Mouse (Mus musculus): ENCODE results near the gene Zfp277. TPM values are rescaled to one million over a fixed set of nuclear protein-coding genes. Genes with fewer than 3 reads are reported as not detected.

Gene Zfp277
- polyA plus RNA-seq, 1 experiment from 2014 or later: 32.1 TPM

- Histone ChIP-seq H3K27me3 (ENCODE audit: control insufficient read depth, insufficient read depth, low read length) (no peaks in the 10 kb centered on the region), H3K4me1 (ENCODE audit: control insufficient read depth, insufficient read depth, low read length) (no peaks in the 10 kb centered on the region), H3K9ac (replicated peaks; ENCODE audit: low read length) (no peak overlapping the region), H3K27ac (replicated peaks; ENCODE audit: low read depth, low read length) (no peak overlapping the region), H3K36me3 (ENCODE audit: control insufficient read depth, insufficient read depth, low read length) (no peaks in the 10 kb centered on the region), H3K4me3 (replicated peaks; ENCODE audit: low read depth, low read length) (no peak overlapping the region), H3K4me2 (ENCODE audit: low read length) (no peak overlapping the region), H3K9me3 (ENCODE audit: control insufficient read depth, low read length) (no peaks in the 10 kb centered on the region)
- DNase-seq (no peak), ATAC-seq (ENCODE audit: low FRiP score, low TSS enrichment) (no peak)
- 72% methylated on average over 5 of the region's 5 CpGs for WGBS
Measured at GRCm38 (mm10) chr12:40387786-40388185, 57.9 kb downstream of the Zfp277 start.

- DNase-seq (no peak), ATAC-seq (ENCODE audit: low FRiP score, low TSS enrichment) (no peak)
- Histone ChIP-seq H3K4me3 (replicated peaks; ENCODE audit: low read depth, low read length) (no peak overlapping the region), H3K9ac (replicated peaks; ENCODE audit: low read length) (no peak overlapping the region), H3K4me2 (ENCODE audit: low read length) (no peak overlapping the region), H3K36me3 (ENCODE audit: control insufficient read depth, insufficient read depth, low read length) (no peaks in the 10 kb centered on the region), H3K4me1 (ENCODE audit: control insufficient read depth, insufficient read depth, low read length) (no peaks in the 10 kb centered on the region), H3K9me3 (ENCODE audit: control insufficient read depth, low read length) (no peaks in the 10 kb centered on the region), H3K27me3 (ENCODE audit: control insufficient read depth, insufficient read depth, low read length) (no peaks in the 10 kb centered on the region), H3K27ac (replicated peaks; ENCODE audit: low read depth, low read length) (no peak overlapping the region)
- WGBS: 92% methylated on average over 4 of the region's 4 CpGs
Measured at GRCm38 (mm10) chr12:40385301-40385700, 60.4 kb downstream of the Zfp277 start.

GRCm38 (mm10) chr12:40383718-40384117 is 62.0 kb downstream of the Zfp277 start:
- no peak overlapping the region for H3K4me2 ChIP-seq (ENCODE audit: low read length)
- no peak overlapping the region for H3K4me3 ChIP-seq (replicated peaks; ENCODE audit: low read depth, low read length)
- no peaks in the 10 kb centered on the region for H3K4me1 ChIP-seq (ENCODE audit: control insufficient read depth, insufficient read depth, low read length)
- H3K9ac ChIP-seq (replicated peaks; ENCODE audit: low read length): no peak overlapping the region
- H3K27me3 ChIP-seq (ENCODE audit: control insufficient read depth, insufficient read depth, low read length): no peaks in the 10 kb centered on the region
- no peak for ATAC-seq (ENCODE audit: low FRiP score, low TSS enrichment)
- no peaks in the 10 kb centered on the region for H3K9me3 ChIP-seq (ENCODE audit: control insufficient read depth, low read length)
- DNase-seq: no peak
- no peak overlapping the region for H3K27ac ChIP-seq (replicated peaks; ENCODE audit: low read depth, low read length)
- H3K36me3 ChIP-seq (ENCODE audit: control insufficient read depth, insufficient read depth, low read length): no peaks in the 10 kb centered on the region
- 91% methylated on average over 6 of the region's 6 CpGs for WGBS

- no peaks in the 10 kb centered on the region for H3K36me3 ChIP-seq (ENCODE audit: control insufficient read depth, insufficient read depth, low read length)
- H3K4me3 ChIP-seq (replicated peaks; ENCODE audit: low read depth, low read length): no peak overlapping the region
- DNase-seq (no peak), ATAC-seq (ENCODE audit: low FRiP score, low TSS enrichment) (no peak)
- 89% methylated on average over 5 of the region's 5 CpGs for WGBS
- no peak overlapping the region for H3K4me2 ChIP-seq (ENCODE audit: low read length)
- no peaks in the 10 kb centered on the region for H3K27me3 ChIP-seq (ENCODE audit: control insufficient read depth, insufficient read depth, low read length)
- no peaks in the 10 kb centered on the region for H3K4me1 ChIP-seq (ENCODE audit: control insufficient read depth, insufficient read depth, low read length)
- no peak overlapping the region for H3K27ac ChIP-seq (replicated peaks; ENCODE audit: low read depth, low read length)
- H3K9me3 ChIP-seq (ENCODE audit: control insufficient read depth, low read length): no peaks in the 10 kb centered on the region
- no peak overlapping the region for H3K9ac ChIP-seq (replicated peaks; ENCODE audit: low read length)
Measured at GRCm38 (mm10) chr12:40382539-40382938, 63.2 kb downstream of the Zfp277 start.

GRCm38 (mm10) chr12:40381824-40382223 is 63.9 kb downstream of the Zfp277 start:
- Histone ChIP-seq H3K4me3 (replicated peaks; ENCODE audit: low read depth, low read length) (no peak overlapping the region), H3K4me2 (ENCODE audit: low read length) (no peak overlapping the region), H3K9me3 (ENCODE audit: control insufficient read depth, low read length) (no peaks in the 10 kb centered on the region), H3K27ac (replicated peaks; ENCODE audit: low read depth, low read length) (no peak overlapping the region), H3K9ac (replicated peaks; ENCODE audit: low read length) (no peak overlapping the region), H3K36me3 (ENCODE audit: control insufficient read depth, insufficient read depth, low read length) (no peaks in the 10 kb centered on the region), H3K27me3 (ENCODE audit: control insufficient read depth, insufficient read depth, low read length) (no peaks in the 10 kb centered on the region), H3K4me1 (ENCODE audit: control insufficient read depth, insufficient read depth, low read length) (no peaks in the 10 kb centered on the region)
- ATAC-seq (ENCODE audit: low FRiP score, low TSS enrichment): no peak
- no peak for DNase-seq
- WGBS: 93% methylated on average over 11 of the region's 11 CpGs

- no peaks in the 10 kb centered on the region for H3K36me3 ChIP-seq (ENCODE audit: control insufficient read depth, insufficient read depth, low read length)
- DNase-seq (no peak), ATAC-seq (ENCODE audit: low FRiP score, low TSS enrichment) (no peak)
- no peak overlapping the region for H3K9ac ChIP-seq (replicated peaks; ENCODE audit: low read length)
- no peak overlapping the region for H3K4me2 ChIP-seq (ENCODE audit: low read length)
- no peaks in the 10 kb centered on the region for H3K27me3 ChIP-seq (ENCODE audit: control insufficient read depth, insufficient read depth, low read length)
- WGBS: 92% methylated on average over 10 of the region's 10 CpGs
- H3K4me3 ChIP-seq (replicated peaks; ENCODE audit: low read depth, low read length): no peak overlapping the region
- no peaks in the 10 kb centered on the region for H3K9me3 ChIP-seq (ENCODE audit: control insufficient read depth, low read length)
- H3K4me1 ChIP-seq (ENCODE audit: control insufficient read depth, insufficient read depth, low read length): no peaks in the 10 kb centered on the region
- no peak overlapping the region for H3K27ac ChIP-seq (replicated peaks; ENCODE audit: low read depth, low read length)
Measured at GRCm38 (mm10) chr12:40381173-40381801, 64.4 kb downstream of the Zfp277 start.

- H3K4me1 ChIP-seq (ENCODE audit: control insufficient read depth, insufficient read depth, low read length): no peaks in the 10 kb centered on the region
- no peak overlapping the region for H3K9ac ChIP-seq (replicated peaks; ENCODE audit: low read length)
- 93% methylated on average over 4 of the region's 4 CpGs for WGBS
- no peak overlapping the region for H3K4me3 ChIP-seq (replicated peaks; ENCODE audit: low read depth, low read length)
- H3K27ac ChIP-seq (replicated peaks; ENCODE audit: low read depth, low read length): no peak overlapping the region
- no peaks in the 10 kb centered on the region for H3K27me3 ChIP-seq (ENCODE audit: control insufficient read depth, insufficient read depth, low read length)
- no peak overlapping the region for H3K4me2 ChIP-seq (ENCODE audit: low read length)
- ATAC-seq (ENCODE audit: low FRiP score, low TSS enrichment): no peak
- DNase-seq: no peak
- H3K9me3 ChIP-seq (ENCODE audit: control insufficient read depth, low read length): no peaks in the 10 kb centered on the region
- no peaks in the 10 kb centered on the region for H3K36me3 ChIP-seq (ENCODE audit: control insufficient read depth, insufficient read depth, low read length)
Measured at GRCm38 (mm10) chr12:40379538-40379923, 66.2 kb downstream of the Zfp277 start.

- Histone ChIP-seq H3K36me3 (ENCODE audit: control insufficient read depth, insufficient read depth, low read length) (no peaks in the 10 kb centered on the region), H3K4me3 (replicated peaks; ENCODE audit: low read depth, low read length) (no peak overlapping the region), H3K4me2 (ENCODE audit: low read length) (no peak overlapping the region), H3K4me1 (ENCODE audit: control insufficient read depth, insufficient read depth, low read length) (no peaks in the 10 kb centered on the region), H3K9me3 (ENCODE audit: control insufficient read depth, low read length) (no peaks in the 10 kb centered on the region), H3K27ac (replicated peaks; ENCODE audit: low read depth, low read length) (no peak overlapping the region), H3K9ac (replicated peaks; ENCODE audit: low read length) (no peak overlapping the region), H3K27me3 (ENCODE audit: control insufficient read depth, insufficient read depth, low read length) (no peaks in the 10 kb centered on the region)
- ATAC-seq (ENCODE audit: low FRiP score, low TSS enrichment): no peak
- DNase-seq: no peak
- 94% methylated on average over 17 of the region's 17 CpGs for WGBS
Measured at GRCm38 (mm10) chr12:40378621-40379537, 66.8 kb downstream of the Zfp277 start.

GRCm38 (mm10) chr12:40351879-40352278 is 93.8 kb downstream of the Zfp277 start:
- Histone ChIP-seq H3K36me3 (ENCODE audit: control insufficient read depth, insufficient read depth, low read length) (no peaks in the 10 kb centered on the region), H3K27me3 (ENCODE audit: control insufficient read depth, insufficient read depth, low read length) (no peaks in the 10 kb centered on the region), H3K9me3 (ENCODE audit: control insufficient read depth, low read length) (no peaks in the 10 kb centered on the region), H3K4me2 (ENCODE audit: low read length) (no peak overlapping the region), H3K9ac (replicated peaks; ENCODE audit: low read length) (no peak overlapping the region), H3K4me3 (replicated peaks; ENCODE audit: low read depth, low read length) (no peak overlapping the region), H3K27ac (replicated peaks; ENCODE audit: low read depth, low read length) (no peak overlapping the region), H3K4me1 (ENCODE audit: control insufficient read depth, insufficient read depth, low read length) (no peaks in the 10 kb centered on the region; the same call in 1 of the 2 replicates)
- DNase-seq (no peak), ATAC-seq (ENCODE audit: low FRiP score, low TSS enrichment) (no peak)
- WGBS: 94% methylated on average over 3 of the region's 3 CpGs

All from midbrain, embryonic 14.5 days (tissue).